Mouse (Mus musculus) embryonic fibroblast, embryonic 13.5 days (primary cell): ENCODE results near the gene Timm8a2. TPM values are rescaled to one million over a fixed set of nuclear protein-coding genes. Genes with fewer than 3 reads are reported as not detected.

Experiments used
- H3K27ac ChIP-seq: 2 replicates; pipeline ENCODE4 v1.5.1; 2012; ENCODE audit warnings: low read length, control low read depth, inconsistent platforms; ENCODE audit not compliant: insufficient read depth
- H3K4me1 ChIP-seq: 2 replicates; pipeline ENCODE4 v1.6.1; 2011; ENCODE audit warnings: low read length; ENCODE audit not compliant: control insufficient read depth, insufficient read depth
- H3K4me3 ChIP-seq: 2 replicates; pipeline ENCODE4 v1.5.1; 2011; ENCODE audit warnings: mild to moderate bottlenecking, control low read depth, low read length; ENCODE audit not compliant: insufficient read depth
- CTCF ChIP-seq: IDR thresholded peaks from 2 replicates; pipeline ENCODE4 v1.5.1; 2011; ENCODE audit warnings: mild to moderate bottlenecking, control low read depth, low read length, moderate library complexity, borderline replicate concordance; ENCODE audit not compliant: insufficient read depth
- POLR2A ChIP-seq: IDR thresholded peaks from 2 replicates; pipeline ENCODE4 v1.6.1; 2011; ENCODE audit warnings: low read depth, mild to moderate bottlenecking, control low read depth, low read length, moderate library complexity
- polyA plus RNA-seq: library from polyadenylated mRNA; stranded (reverse); fragments of >200 nt; gene quantifications from 2 replicates; pipeline ENCODE4 v1.2.4, GENCODE M21; 2011; ENCODE audit warnings: low read depth; ENCODE audit not compliant: missing spikeins, insufficient read length

Gene Timm8a2
- polyA plus RNA-seq = not detected in 2 replicates

- Histone ChIP-seq H3K4me3 (no peak within 1 kb of the TSS), H3K4me1 (no peaks in the 10 kb centered on the region), H3K27ac (no peak within 1 kb of the TSS)
- TF ChIP-seq POLR2A (no peak), CTCF (no peak)
Observed at GRCm38 (mm10) chr14:122034451-122034850, at the start of gene Timm8a2. Timm8a2 (plus strand) TSS chr14:122034674.

GRCm38 (mm10) chr14:121985477-121985876, 49.0 kb upstream of the Timm8a2 start:
- TF ChIP-seq CTCF (no peak), POLR2A (no peak)
- peaks cover 9% of the 10 kb centered on the region for H3K4me1 ChIP-seq
- H3K4me3 ChIP-seq = no peak overlapping the region
- no peak overlapping the region for H3K27ac ChIP-seq

- TF ChIP-seq POLR2A (no peak), CTCF (no peak)
Observed at GRCm38 (mm10) chr14:121986028-121986427, 48.4 kb upstream of the Timm8a2 start.

GRCm38 (mm10) chr14:121987287-121987686, 47.2 kb upstream of the Timm8a2 start:
- Histone ChIP-seq H3K27ac (peak overlapping the region; percentile 70), H3K4me3 (no peak overlapping the region), H3K4me1 (peaks cover 9% of the 10 kb centered on the region)
- TF ChIP-seq POLR2A = no peak
- TF ChIP-seq CTCF = no peak

More at GRCm38 (mm10) chr14:121986028-121986427, 48.4 kb upstream of the Timm8a2 start:
- Histone ChIP-seq H3K4me1 (peaks cover 9% of the 10 kb centered on the region), H3K27ac (no peak overlapping the region), H3K4me3 (no peak overlapping the region)

GRCm38 (mm10) chr14:121987691-121988090, 46.8 kb upstream of the Timm8a2 start:
- Histone ChIP-seq H3K4me3 (no peak overlapping the region), H3K27ac (peak overlapping the region; percentile 70), H3K4me1 (peaks cover 9% of the 10 kb centered on the region)
- no peak for TF ChIP-seq CTCF
- TF ChIP-seq POLR2A = no peak

- TF ChIP-seq POLR2A (no peak), CTCF (no peak)
- Histone ChIP-seq H3K4me1 (peaks cover 9% of the 10 kb centered on the region), H3K4me3 (no peak overlapping the region), H3K27ac (no peak overlapping the region)
Observed at GRCm38 (mm10) chr14:121989331-121989730, 45.1 kb upstream of the Timm8a2 start.

GRCm38 (mm10) chr14:121989869-121990268, 44.6 kb upstream of the Timm8a2 start:
- TF ChIP-seq CTCF = no peak
- TF ChIP-seq POLR2A = no peak
- Histone ChIP-seq H3K27ac (no peak overlapping the region), H3K4me1 (peaks cover 9% of the 10 kb centered on the region), H3K4me3 (no peak overlapping the region)

- Histone ChIP-seq H3K4me3 (no peak overlapping the region), H3K27ac (no peak overlapping the region), H3K4me1 (peaks cover 9% of the 10 kb centered on the region)
- TF ChIP-seq CTCF (no peak), POLR2A (no peak)
Observed at GRCm38 (mm10) chr14:121990897-121991296, 43.6 kb upstream of the Timm8a2 start.

- no peak overlapping the region for H3K4me3 ChIP-seq
- TF ChIP-seq POLR2A = no peak
- no peak for TF ChIP-seq CTCF
- no peak overlapping the region for H3K27ac ChIP-seq
- H3K4me1 ChIP-seq = peaks cover 8% of the 10 kb centered on the region
Observed at GRCm38 (mm10) chr14:121991921-121992320, 42.6 kb upstream of the Timm8a2 start.

- 0 out of 2 replicates have a peak, but pooled peaks cover 2% of the 10 kb centered on the region for H3K4me1 ChIP-seq
- H3K4me3 ChIP-seq = no peak overlapping the region
- no peak overlapping the region for H3K27ac ChIP-seq
- no peak for TF ChIP-seq POLR2A
Observed at GRCm38 (mm10) chr14:121992395-121993280, 41.8 kb upstream of the Timm8a2 start.
